Mouse (Mus musculus): ENCODE results near the gene Tmtc2.

- no peak for TF ChIP-seq CTCF (IDR thresholded peaks at IDR 0.05; ENCODE audit: extremely low read depth, insufficient read depth, insufficient read length, insufficient replicate concordance)
- TF ChIP-seq POLR2A (IDR thresholded peaks at IDR 0.05; ENCODE audit: low read depth, low read length), result no peak
These were observed 374.2 kb downstream of the Tmtc2 start for GRCm38 (mm10) chr10:105200092-105200491.

Measured in spleen, adult 2 months (tissue).